Mouse (Mus musculus) small intestine, adult 2 months (tissue): ENCODE measurements around the gene Qsox2. TPM values are rescaled to one million over a fixed set of nuclear protein-coding genes. Genes with fewer than 3 reads are reported as not detected.
A peak's percentile ranks its signal among the peaks of the same experiment; 100 is the strongest.

Source experiments
- H3K27ac ChIP-seq: fragments of 200-500 bp; 2 replicates; pipeline ENCODE4 v1.5.1; 2012; ENCODE audit warnings: low read depth, low read length, control low read depth, inconsistent platforms; ENCODE audit not compliant: insufficient read depth
- H3K27me3 ChIP-seq: fragments of 200-500 bp; 2 replicates; pipeline ENCODE4 v1.6.1; 2012; ENCODE audit warnings: mild to moderate bottlenecking, moderate library complexity, low read length, inconsistent platforms; ENCODE audit not compliant: control insufficient read depth, insufficient read depth
- H3K36me3 ChIP-seq: fragments of 200-500 bp; 2 replicates; pipeline ENCODE4 v1.6.1; 2012; ENCODE audit warnings: mild to moderate bottlenecking, low read length, control low read depth, inconsistent platforms; ENCODE audit not compliant: control insufficient read depth, insufficient read depth
- H3K4me1 ChIP-seq: fragments of 200-500 bp; 2 replicates; pipeline ENCODE4 v1.6.1; 2012; ENCODE audit warnings: low read length, inconsistent platforms, mixed read lengths; ENCODE audit not compliant: control insufficient read depth, insufficient read depth, insufficient read length
- H3K4me3 ChIP-seq: fragments of 200-500 bp; 2 replicates; pipeline ENCODE4 v1.5.1; 2012; ENCODE audit warnings: low read depth, mild to moderate bottlenecking, control low read depth, inconsistent platforms, low read length, moderate library complexity
- CTCF ChIP-seq: fragments of 200-500 bp; IDR thresholded peaks from 2 replicates; pipeline ENCODE4 v1.5.1; 2012; ENCODE audit warnings: low read depth, mild to moderate bottlenecking, control low read depth, inconsistent platforms, low read length, moderate library complexity, mixed read lengths; ENCODE audit not compliant: insufficient replicate concordance, insufficient read length; ENCODE audit errors: extremely low read depth
- POLR2A ChIP-seq: fragments of 200-500 bp; IDR thresholded peaks from 2 replicates; pipeline ENCODE4 v1.6.1; 2012; ENCODE audit warnings: low read depth, mild to moderate bottlenecking, control low read depth, inconsistent platforms, low read length, moderate library complexity
- WGBS: fragments of 180-500 bp; shearing (Covaris S2); methylation state at CpG from one replicate; pipeline ENCODE4 v1.1.7; 2018; 5-methylcytosine and 5-hydroxymethylcytosine counted together
- polyA plus RNA-seq: library from polyadenylated mRNA; depleted of rRNA; stranded (reverse); fragments of >200 nt; gene quantifications from 2 replicates; pipeline ENCODE4 v1.2.3, GENCODE M21; 2012

Gene Qsox2
- polyA plus RNA-seq, 1 experiment, result 10.9 TPM

- Histone ChIP-seq H3K36me3 (no peaks in the 10 kb centered on the region), H3K27me3 (no peaks in the 10 kb centered on the region), H3K27ac (no peak overlapping the region), H3K4me1 (peaks cover 8% of the 10 kb centered on the region; the same call in 1 of the 2 replicates), H3K4me3 (no peak overlapping the region)
- WGBS, result 60% methylated on average over 3 of the region's 3 CpGs
- TF ChIP-seq POLR2A (no peak), CTCF (no peak)
Measured at GRCm38 (mm10) chr2:26240841-26241240, 3.5 kb upstream of the Qsox2 start.

- TF ChIP-seq POLR2A (no peak), CTCF (no peak)
- Histone ChIP-seq H3K27ac (no peak overlapping the region), H3K4me1 (peaks cover 8% of the 10 kb centered on the region; the same call in 1 of the 2 replicates), H3K27me3 (no peaks in the 10 kb centered on the region), H3K36me3 (no peaks in the 10 kb centered on the region), H3K4me3 (no peak overlapping the region)
- WGBS, result 10% methylated on average over 9 of the region's 9 CpGs
Measured at GRCm38 (mm10) chr2:26240330-26240729, 3.0 kb upstream of the Qsox2 start.

- Histone ChIP-seq H3K4me1 (peaks cover 20% of the 10 kb centered on the region; the same call in 1 of the 2 replicates), H3K27ac (peak overlapping the region; percentile 19), H3K4me3 (peak overlapping the region; percentile 96), H3K36me3 (no peaks in the 10 kb centered on the region), H3K27me3 (no peaks in the 10 kb centered on the region)
- WGBS, result under 1% methylated on average over 51 of the region's 51 CpGs
- TF ChIP-seq POLR2A (no peak), CTCF (no peak)
Measured at GRCm38 (mm10) chr2:26236681-26237289, 540 bp downstream of the Qsox2 start.

GRCm38 (mm10) chr2:26234771-26235170, 2.6 kb downstream of the Qsox2 start:
- no peaks in the 10 kb centered on the region for H3K36me3 ChIP-seq
- H3K27me3 ChIP-seq, result no peaks in the 10 kb centered on the region
- 24% methylated on average over 2 of the region's 2 CpGs for WGBS
- H3K27ac ChIP-seq, result peak overlapping the region; percentile 55
- H3K4me1 ChIP-seq, result peaks cover 16% of the 10 kb centered on the region; the same call in 1 of the 2 replicates
- no peak overlapping the region for H3K4me3 ChIP-seq
- TF ChIP-seq POLR2A, result no peak
- no peak for TF ChIP-seq CTCF

- Histone ChIP-seq H3K36me3 (no peaks in the 10 kb centered on the region), H3K27me3 (no peaks in the 10 kb centered on the region), H3K27ac (peak overlapping the region; percentile 74), H3K4me3 (no peak overlapping the region), H3K4me1 (peaks cover 16% of the 10 kb centered on the region; the same call in 1 of the 2 replicates)
- WGBS, result 29% methylated on average over 5 of the region's 5 CpGs
- no peak for TF ChIP-seq POLR2A
- no peak for TF ChIP-seq CTCF
Measured at GRCm38 (mm10) chr2:26234253-26234652, 3.1 kb downstream of the Qsox2 start.

- 59% methylated on average over 3 of the region's 3 CpGs for WGBS
- Histone ChIP-seq H3K27ac (no peak overlapping the region), H3K4me1 (peaks cover 13% of the 10 kb centered on the region; the same call in 1 of the 2 replicates), H3K27me3 (no peaks in the 10 kb centered on the region), H3K4me3 (no peak overlapping the region), H3K36me3 (0 out of 2 replicates have a peak, but pooled peaks cover 1% of the 10 kb centered on the region)
- TF ChIP-seq POLR2A, result no peak
- no peak for TF ChIP-seq CTCF
Measured at GRCm38 (mm10) chr2:26231366-26231765, 6.0 kb downstream of the Qsox2 start.

- Histone ChIP-seq H3K27me3 (no peaks in the 10 kb centered on the region), H3K4me3 (no peak overlapping the region), H3K27ac (no peak overlapping the region), H3K36me3 (0 out of 2 replicates have a peak, but pooled peaks cover 1% of the 10 kb centered on the region), H3K4me1 (peaks cover 13% of the 10 kb centered on the region; the same call in 1 of the 2 replicates)
- TF ChIP-seq POLR2A (no peak), CTCF (no peak)
- WGBS, result 42% methylated on average over 4 of the region's 4 CpGs
Measured at GRCm38 (mm10) chr2:26230253-26230652, 7.1 kb downstream of the Qsox2 start.
